Mouse (Mus musculus): ENCODE data around the gene Lonp1. TPM values are rescaled to one million over a fixed set of nuclear protein-coding genes. Genes with fewer than 3 reads are reported as not detected.
"Not testable (repeated sequence)": the region's sequence is repeated elsewhere in the genome, so short reads cannot be mapped to it uniquely, and the experiment has no call there.

The Lonp1 gene
- total RNA-seq (2021) = 10 to 100 TPM; 63.8 to 71.7 TPM
- long read RNA-seq, transcript Lonp1-201 (18 exons, 2,951 nt) = major isoform, 54 of 95 reads
- long read RNA-seq, partial matches to known transcripts = 30 of 95 reads
- long read RNA-seq, other reads (novel, unspliced or antisense) = 11 of 95 reads

DNA sequence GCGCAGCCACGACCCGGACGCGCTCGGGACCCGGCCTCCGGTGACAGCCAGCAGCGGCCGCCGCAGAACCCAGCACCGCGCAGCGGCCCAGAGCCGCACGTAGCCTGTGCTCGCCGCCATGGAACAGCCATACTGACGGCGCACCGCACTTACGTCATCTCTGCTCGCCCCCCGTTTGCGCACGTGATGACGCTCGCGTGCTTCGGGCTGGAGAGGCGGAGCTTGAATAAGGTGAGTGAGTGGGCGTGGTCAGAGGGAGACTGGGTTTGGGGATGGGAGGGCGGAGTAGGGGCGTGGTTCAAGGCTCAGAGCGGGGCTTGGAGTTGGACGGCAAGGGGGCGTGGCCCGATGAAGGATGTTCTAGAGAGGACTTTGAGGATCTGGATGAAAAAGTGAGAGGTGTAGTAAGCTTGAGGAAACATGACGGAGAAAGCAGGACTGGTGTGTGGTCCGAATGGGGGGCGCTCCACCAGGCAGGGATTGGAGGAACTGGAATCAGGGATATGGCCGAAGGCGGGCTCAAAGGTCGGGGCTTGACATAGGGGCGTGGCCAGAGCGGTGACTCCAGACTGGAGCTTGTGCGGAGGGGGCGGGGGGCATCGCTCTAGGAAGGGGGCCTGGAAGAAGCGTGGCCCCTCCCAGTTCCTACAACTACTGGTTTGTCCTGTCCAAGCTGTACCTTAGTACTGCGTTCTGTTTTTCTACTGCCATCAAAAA lies at the start of gene Lonp1:
TSS of gene Lonp1 (minus strand) at position 134 of the 717 bp plus-strand sequence.
- peak; percentile 95 for DNase-seq (ENCODE audit: low spot score in 2 of 2)

- peak in 1 of 2 experiments; percentile 58 for DNase-seq (ENCODE audit: low spot score in 2 of 2)
Measured at GRCm38 (mm10) chr17:56673647-56674416, 47.1 kb upstream of the Lonp1 start.

DNA sequence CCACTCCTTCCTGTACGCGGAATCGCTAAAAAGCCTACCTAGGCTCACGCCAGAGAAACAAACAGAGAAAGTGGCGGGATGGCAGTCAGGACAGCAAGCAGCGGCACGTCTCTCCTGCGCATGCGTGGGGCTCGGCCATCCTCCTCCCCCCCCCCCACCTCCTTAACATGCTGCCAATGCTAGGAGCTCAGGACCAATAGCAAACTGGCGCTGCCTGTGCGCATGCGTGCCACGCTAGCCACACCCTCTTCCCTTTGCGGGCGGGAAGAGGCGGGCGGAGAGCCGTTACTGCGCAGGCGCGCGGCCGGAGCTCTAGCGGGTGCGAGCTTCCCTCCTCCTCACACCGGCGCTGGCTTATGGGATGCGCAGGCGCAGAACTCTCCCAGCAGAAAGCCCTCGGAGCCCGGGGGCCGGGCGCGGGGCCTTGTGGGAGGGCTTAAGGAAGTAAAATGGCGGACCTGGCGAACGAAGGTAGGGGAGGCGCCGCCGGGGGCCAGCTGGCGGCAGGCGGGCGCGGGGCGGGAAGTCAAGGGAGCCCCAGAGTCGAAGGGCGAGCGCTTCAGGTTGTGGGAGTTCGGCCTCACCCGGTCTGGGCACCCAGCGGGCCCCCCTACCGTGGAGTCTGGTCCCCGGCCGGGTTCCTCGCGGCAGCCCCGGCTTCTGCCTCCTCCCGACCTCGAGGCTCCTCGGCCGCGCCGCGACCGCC lies 46.4 kb upstream of the Lonp1 start, which contains the start of gene Ranbp3:
TSS of gene Ranbp3 (plus strand) at position 354 of the 706 bp plus-strand sequence.
- DNase-seq (ENCODE audit: low spot score in 2 of 2) = peak; percentile 99

- no peak for DNase-seq (ENCODE audit: low spot score in 2 of 2)
Measured at GRCm38 (mm10) chr17:56669766-56670165, 43.1 kb upstream of the Lonp1 start.

DNA sequence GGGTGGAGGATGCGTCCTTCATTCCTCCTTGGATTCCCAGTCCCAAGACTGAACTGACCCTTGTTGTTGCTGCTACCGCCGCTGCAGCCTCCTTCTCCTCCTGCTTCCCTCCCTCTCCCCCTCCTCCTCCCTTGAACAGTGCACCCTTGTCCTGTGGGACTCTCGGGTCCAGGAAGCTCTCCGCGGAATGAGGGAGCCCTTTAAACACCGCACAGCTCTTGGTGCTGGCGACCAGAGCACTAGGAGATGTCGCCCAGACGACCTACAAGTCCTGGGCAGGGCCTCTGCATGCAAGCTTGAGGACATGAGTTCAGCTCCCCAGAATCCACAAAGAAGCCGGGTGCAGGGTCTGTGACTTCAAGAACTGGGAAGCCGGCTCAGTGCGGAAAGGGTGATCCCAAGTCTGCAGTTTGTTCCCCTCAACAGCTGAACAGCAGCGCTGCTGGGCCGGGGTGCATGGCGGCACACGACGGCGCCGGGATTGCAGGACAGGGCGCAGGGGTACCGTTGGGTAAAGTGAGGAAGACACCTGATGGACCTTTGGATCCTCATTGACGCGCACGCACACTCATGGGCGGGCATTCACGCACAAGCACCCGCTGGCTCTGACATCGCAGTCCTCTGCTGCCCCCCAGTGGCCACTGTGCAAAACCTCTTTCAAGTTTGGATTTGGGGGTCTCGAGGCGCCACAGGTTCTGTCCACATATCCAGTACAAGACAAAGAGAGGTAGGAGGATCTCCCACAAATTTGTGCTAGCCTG lies 41.9 kb upstream of the Lonp1 start:
- peak; percentile 87 to 93 for DNase-seq (ENCODE audit: low spot score in 2 of 2)

DNA sequence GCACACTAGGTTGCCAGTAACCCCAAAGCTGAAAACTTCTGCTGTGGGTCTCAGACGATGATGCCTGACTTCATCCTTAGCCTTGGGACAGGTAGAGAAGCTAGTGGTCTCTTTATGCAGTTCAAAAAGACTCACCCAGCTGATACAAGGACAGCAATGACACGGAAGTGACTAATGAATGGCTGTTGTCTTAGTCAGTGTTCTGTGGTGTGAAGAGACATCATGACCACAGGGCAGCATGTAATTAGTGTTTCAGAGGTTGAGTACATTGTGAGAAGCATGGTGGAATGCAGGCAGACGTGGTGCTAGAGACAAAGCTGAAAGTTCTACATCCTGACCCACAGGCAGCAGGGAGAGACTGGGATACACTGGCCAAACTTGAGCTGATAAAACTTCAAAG lies 40.9 kb upstream of the Lonp1 start:
- DNase-seq (ENCODE audit: low spot score in 2 of 2) = no peak

DNA sequence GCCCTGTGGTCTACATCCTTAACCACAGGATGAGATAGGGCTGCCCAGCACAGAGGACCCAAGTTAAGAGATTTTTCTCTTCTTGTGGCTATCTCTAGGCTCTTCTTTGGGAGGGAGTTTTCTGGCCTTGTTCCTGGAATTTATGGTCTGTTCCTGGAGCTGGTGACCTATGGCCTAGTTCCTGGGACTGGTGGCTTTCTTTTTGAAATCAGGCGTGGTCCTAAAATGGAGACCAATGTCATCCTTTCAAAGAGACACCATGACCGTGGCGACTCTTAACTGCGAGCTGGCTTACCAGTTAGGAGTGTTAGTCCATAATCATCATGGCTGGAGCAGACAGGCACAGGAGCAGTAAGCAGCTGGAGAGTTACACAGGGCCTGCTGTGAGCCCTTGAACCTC lies 39.7 kb upstream of the Lonp1 start:
- DNase-seq (ENCODE audit: low spot score in 2 of 2) = no peak

- peak in 1 of 2 experiments; percentile 7 for DNase-seq (ENCODE audit: low spot score in 2 of 2)
Measured at GRCm38 (mm10) chr17:56664333-56664732, 37.6 kb upstream of the Lonp1 start.

DNA sequence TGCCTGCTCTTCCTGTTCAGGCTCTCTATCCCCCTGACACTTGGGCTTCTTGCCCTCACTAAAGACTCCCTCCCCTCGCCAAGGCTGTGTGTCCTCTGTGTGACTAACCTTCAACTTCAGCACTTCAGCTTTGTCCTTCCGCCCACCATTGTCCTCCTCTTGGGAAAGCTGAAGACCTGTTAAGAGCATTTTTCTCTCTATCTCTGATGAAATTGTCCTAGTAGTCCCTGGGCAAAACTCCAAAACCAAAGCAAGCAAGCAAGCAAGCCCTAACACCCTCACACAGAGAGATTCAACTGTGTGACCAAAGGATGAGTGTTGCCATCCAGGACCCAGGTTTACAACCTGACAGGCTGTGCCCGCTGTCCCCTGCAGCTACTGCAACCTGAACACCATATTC lies 37.0 kb upstream of the Lonp1 start:
- no peak for DNase-seq (ENCODE audit: low spot score in 2 of 2)

- DNase-seq (ENCODE audit: low spot score in 2 of 2) = no peak
Measured at GRCm38 (mm10) chr17:56656171-56656570, 29.5 kb upstream of the Lonp1 start.

DNA sequence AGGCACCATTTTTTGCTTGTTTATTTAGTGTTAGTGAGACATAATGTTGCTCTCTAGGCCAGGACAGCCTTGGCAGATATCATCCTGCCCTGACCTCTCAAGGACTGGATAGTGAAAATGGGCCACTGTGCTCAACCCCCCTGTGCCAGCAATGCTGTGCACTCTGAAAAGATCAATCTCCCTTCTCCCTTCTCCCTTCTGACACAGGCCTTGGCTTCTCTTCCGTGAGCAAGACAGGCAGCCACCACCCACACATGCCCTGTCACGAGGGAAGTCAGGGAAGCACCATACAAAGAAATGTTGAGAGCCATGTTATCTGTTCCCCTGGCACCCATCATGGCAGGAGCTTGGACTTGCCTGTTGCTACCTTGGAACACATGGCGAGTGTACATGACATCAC lies 28.6 kb upstream of the Lonp1 start:
- DNase-seq (ENCODE audit: low spot score in 2 of 2) = no peak

DNA sequence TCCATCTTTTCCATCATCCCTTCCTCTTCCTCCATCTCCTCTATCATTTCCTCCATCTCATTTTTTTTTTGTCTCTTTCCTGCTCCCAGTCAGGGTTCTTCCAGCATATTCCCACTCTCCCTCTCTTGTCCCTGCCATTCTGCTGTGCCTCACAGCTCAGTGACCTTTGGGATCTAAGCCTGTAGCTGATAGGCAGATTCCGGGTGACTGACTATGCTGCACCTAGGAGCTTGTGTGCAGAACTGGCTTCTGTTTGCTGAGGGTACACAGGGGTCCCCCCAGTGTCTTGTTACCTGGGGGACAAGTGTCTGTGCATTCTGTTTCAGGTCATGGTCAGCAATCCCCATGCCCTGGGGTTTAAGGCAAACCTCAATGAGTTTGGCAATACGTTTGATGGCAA lies 28.1 kb upstream of the Lonp1 start:
- no peak for DNase-seq (ENCODE audit: low spot score in 2 of 2)

- DNase-seq (ENCODE audit: low spot score in 2 of 2) = no peak
Measured at GRCm38 (mm10) chr17:56651801-56652200, 25.1 kb upstream of the Lonp1 start.

DNA sequence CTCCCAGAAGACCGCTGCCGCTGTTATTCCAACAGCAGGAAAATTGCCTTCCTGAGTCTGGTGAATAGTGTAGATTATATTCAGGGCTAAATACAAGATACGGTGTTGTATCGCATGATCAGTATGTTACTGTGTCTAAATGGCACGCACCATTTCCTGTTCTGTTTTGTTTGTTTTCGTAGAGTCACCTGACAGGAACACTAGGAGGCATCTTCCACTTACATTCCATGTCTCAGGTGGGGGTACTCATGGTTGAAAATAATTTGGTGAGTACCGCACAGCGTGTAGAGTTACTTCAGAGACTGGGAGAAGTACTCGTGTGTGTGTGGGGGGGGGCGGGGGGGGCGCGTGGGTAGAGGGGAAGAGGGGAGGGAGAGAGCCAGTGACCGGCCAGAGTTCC lies 20.9 kb upstream of the Lonp1 start:
- DNase-seq (ENCODE audit: low spot score in 2 of 2) = no peak

DNA sequence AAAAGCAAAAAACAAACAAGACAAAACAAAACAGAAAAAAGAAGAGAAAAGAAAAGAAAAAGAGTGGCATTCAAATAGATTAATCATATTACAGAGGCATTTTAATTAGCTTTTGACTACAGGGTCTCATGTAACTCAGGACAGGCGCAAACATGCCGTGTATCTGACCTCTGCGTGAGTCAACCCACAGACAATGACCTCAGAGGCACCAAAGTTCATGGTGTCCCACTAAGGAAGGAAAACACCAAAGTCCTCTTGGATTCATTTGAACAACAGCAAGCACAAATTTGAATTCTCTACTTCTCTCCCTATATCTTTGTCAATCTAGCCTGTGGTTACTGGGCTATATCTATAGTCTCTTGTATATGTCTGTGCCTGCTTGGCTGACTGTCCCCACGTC lies 16.6 kb upstream of the Lonp1 start:
- DNase-seq (ENCODE audit: low spot score in 2 of 2) = no peak

- DNase-seq (ENCODE audit: low spot score in 2 of 2) = no peak
Measured at GRCm38 (mm10) chr17:56634023-56634422, 7.3 kb upstream of the Lonp1 start.

DNA sequence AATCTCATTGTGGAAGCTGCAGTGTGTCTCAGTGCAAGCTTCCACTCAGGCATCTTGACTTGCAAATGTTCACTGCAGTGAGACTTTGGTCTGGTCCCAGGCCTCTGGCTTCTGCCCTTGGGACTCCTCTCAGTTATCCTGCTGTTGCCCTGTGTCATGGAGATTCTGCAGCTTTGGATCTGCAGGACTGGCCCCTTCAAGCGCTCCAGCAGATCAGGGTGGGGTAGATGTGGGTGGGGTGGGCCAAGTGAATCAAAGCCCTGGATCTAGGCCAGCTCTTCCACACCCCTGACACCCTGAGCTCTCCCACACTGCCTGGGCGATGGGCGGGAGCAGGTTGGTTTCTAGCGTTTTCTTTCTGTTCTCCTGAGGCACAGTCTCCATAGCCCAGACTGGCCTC lies 5.1 kb upstream of the Lonp1 start:
- DNase-seq (ENCODE audit: low spot score in 2 of 2) = no peak

DNA sequence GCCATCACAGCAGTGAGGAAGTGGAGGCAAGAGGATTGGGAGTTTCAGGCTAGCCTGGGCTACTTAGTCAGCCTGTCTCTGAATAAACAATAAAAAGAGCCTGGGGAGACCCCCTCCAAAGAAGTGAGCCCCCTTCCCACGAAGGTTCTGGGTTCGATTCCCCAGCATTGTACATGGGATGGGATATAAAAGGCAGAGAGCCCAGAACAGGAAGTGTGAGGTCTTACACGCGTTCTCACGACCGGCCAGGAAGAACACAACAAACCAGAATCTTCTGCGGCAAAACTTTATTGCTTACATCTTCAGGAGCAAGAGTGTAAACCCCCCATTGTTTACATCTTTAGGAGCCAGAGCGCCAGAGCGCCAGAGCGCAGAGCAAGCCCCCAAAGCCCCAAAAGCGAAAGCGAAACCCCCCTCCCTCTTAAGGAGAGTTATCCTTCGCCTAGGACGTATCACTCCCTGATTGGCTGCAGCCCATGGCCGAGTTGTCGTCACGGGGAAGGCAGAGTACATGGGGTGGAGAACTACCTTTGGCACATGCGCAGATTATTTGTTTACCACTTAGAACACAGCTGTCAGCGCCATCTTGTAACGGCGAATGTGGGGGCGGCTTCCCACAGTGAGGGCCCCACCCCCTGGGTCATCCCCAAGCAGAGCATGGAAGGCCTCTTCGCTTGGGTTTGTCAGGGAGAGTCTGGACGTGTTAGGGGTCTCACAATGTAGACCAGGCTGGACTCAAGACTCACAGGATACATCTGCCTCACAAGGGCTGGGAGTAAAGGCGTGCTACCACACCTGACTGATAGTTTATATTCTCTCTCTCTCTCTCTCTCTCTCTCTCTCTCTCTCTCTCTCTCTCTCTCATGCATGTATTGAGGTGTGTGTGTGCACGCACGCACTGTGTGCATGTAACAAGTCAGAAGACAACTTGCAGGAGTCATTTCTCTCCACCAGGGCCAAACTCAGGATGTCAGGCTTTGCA lies 3.4 kb upstream of the Lonp1 start:
- DNase-seq (ENCODE audit: low spot score in 2 of 2) = not testable (repeated sequence)

GRCm38 (mm10) chr17:56627530-56628277 lies 1.0 kb upstream of the Lonp1 start, which contains the start of gene Catsperd:
Catsperd (plus strand) TSS chr17:56628143.
- no peak for DNase-seq (ENCODE audit: low spot score in 2 of 2)
